Mouse (Mus musculus): ENCODE results near the gene Gapdh.

Gene Gapdh

GRCm38 (mm10) chr6:125148926-125149568 lies 17.2 kb downstream of the Gapdh start:
- DNase-seq = peak; percentile 61

- DNase-seq = no peak
Measured at GRCm38 (mm10) chr6:125148251-125148925, 17.9 kb downstream of the Gapdh start.

- no peak for DNase-seq
Measured at GRCm38 (mm10) chr6:125147329-125147728, 18.9 kb downstream of the Gapdh start.

- no peak for DNase-seq
Measured at GRCm38 (mm10) chr6:125146797-125147196, 19.5 kb downstream of the Gapdh start.

GRCm38 (mm10) chr6:125146148-125146547 lies 20.1 kb downstream of the Gapdh start:
- no peak for DNase-seq

- DNase-seq = no peak
Measured at GRCm38 (mm10) chr6:125145479-125145951, 20.8 kb downstream of the Gapdh start.

- DNase-seq = peak; percentile 90
Measured at GRCm38 (mm10) chr6:125145001-125145400, 21.3 kb downstream of the Gapdh start, which contains the start of gene Iffo1. Gene Iffo1, plus strand, starts transcription at chr6:125145241.

GRCm38 (mm10) chr6:125143904-125144303 lies 22.4 kb downstream of the Gapdh start:
- DNase-seq = no peak

- DNase-seq = no peak
Measured at GRCm38 (mm10) chr6:125143128-125143527, 23.1 kb downstream of the Gapdh start.

- no peak for DNase-seq
Measured at GRCm38 (mm10) chr6:125142436-125142835, 23.8 kb downstream of the Gapdh start.

- no peak for DNase-seq
Measured at GRCm38 (mm10) chr6:125139747-125140146, 26.5 kb downstream of the Gapdh start.

- DNase-seq = peak; percentile 78
Measured at GRCm38 (mm10) chr6:125137002-125137671, 29.1 kb downstream of the Gapdh start.

GRCm38 (mm10) chr6:125132470-125132869 lies 33.8 kb downstream of the Gapdh start:
- DNase-seq = no peak

GRCm38 (mm10) chr6:125131302-125132156 lies 34.7 kb downstream of the Gapdh start, which contains the start of gene Nop2:
Gene Nop2, plus strand, starts transcription at chr6:125131909.
- peak; percentile 87 for DNase-seq

- DNase-seq = no peak
Measured at GRCm38 (mm10) chr6:125129710-125130402, 36.4 kb downstream of the Gapdh start.

- no peak for DNase-seq
Measured at GRCm38 (mm10) chr6:125128724-125129123, 37.5 kb downstream of the Gapdh start.

- DNase-seq = no peak
Measured at GRCm38 (mm10) chr6:125119387-125119786, 46.9 kb downstream of the Gapdh start.

GRCm38 (mm10) chr6:125112553-125112952 lies 53.7 kb downstream of the Gapdh start:
- DNase-seq = no peak
